Mouse (Mus musculus): ENCODE results near the gene Tenm2.

Gene Tenm2

GRCm38 (mm10) chr11:36054323-36054722 is 1181.4 kb downstream of the Tenm2 start:
- DNase-seq (ENCODE audit: low read depth, low spot score): no peak

- no peak for DNase-seq (ENCODE audit: low read depth, low spot score)
These were observed 1182.3 kb downstream of the Tenm2 start for GRCm38 (mm10) chr11:36053457-36053856.

- no peak for DNase-seq (ENCODE audit: low read depth, low spot score)
These were observed 1183.2 kb downstream of the Tenm2 start for GRCm38 (mm10) chr11:36052598-36052997.

- DNase-seq (ENCODE audit: low read depth, low spot score): no peak
These were observed 1183.7 kb downstream of the Tenm2 start for GRCm38 (mm10) chr11:36052091-36052490.

GRCm38 (mm10) chr11:36049547-36049946 is 1186.2 kb downstream of the Tenm2 start:
- no peak for DNase-seq (ENCODE audit: low read depth, low spot score)

- peak; percentile 89 for DNase-seq (ENCODE audit: low read depth, low spot score)
These were observed 1190.0 kb downstream of the Tenm2 start for GRCm38 (mm10) chr11:36045681-36046276.

- DNase-seq (ENCODE audit: low read depth, low spot score): no peak
These were observed 1194.4 kb downstream of the Tenm2 start for GRCm38 (mm10) chr11:36041411-36041810.

- no peak for DNase-seq (ENCODE audit: low read depth, low spot score)
These were observed 1195.1 kb downstream of the Tenm2 start for GRCm38 (mm10) chr11:36040508-36041233.

GRCm38 (mm10) chr11:36039825-36040224 is 1195.9 kb downstream of the Tenm2 start:
- DNase-seq (ENCODE audit: low read depth, low spot score): no peak

GRCm38 (mm10) chr11:36038386-36038785 is 1197.4 kb downstream of the Tenm2 start:
- no peak for DNase-seq (ENCODE audit: low read depth, low spot score)

- no peak for DNase-seq (ENCODE audit: low read depth, low spot score)
These were observed 1198.5 kb downstream of the Tenm2 start for GRCm38 (mm10) chr11:36037311-36037710.

GRCm38 (mm10) chr11:36036061-36036695 is 1199.6 kb downstream of the Tenm2 start:
- no peak for DNase-seq (ENCODE audit: low read depth, low spot score)

- DNase-seq (ENCODE audit: low read depth, low spot score): no peak
These were observed 1204.0 kb downstream of the Tenm2 start for GRCm38 (mm10) chr11:36031751-36032150.

- DNase-seq (ENCODE audit: low read depth, low spot score): no peak
These were observed 1215.8 kb downstream of the Tenm2 start for GRCm38 (mm10) chr11:36020009-36020408.

GRCm38 (mm10) chr11:36013179-36013578 is 1222.6 kb downstream of the Tenm2 start:
- DNase-seq (ENCODE audit: low read depth, low spot score): no peak

- DNase-seq (ENCODE audit: low read depth, low spot score): no peak
These were observed 1226.2 kb downstream of the Tenm2 start for GRCm38 (mm10) chr11:36009281-36010208.

- DNase-seq (ENCODE audit: low read depth, low spot score): no peak
These were observed 1232.9 kb downstream of the Tenm2 start for GRCm38 (mm10) chr11:36002900-36003299.

- peak; percentile 94 for DNase-seq (ENCODE audit: low read depth, low spot score)
These were observed 1234.3 kb downstream of the Tenm2 start for GRCm38 (mm10) chr11:36001282-36001970.

- DNase-seq (ENCODE audit: low read depth, low spot score): no peak
These were observed 1235.0 kb downstream of the Tenm2 start for GRCm38 (mm10) chr11:36000585-36001281.

- no peak for DNase-seq (ENCODE audit: low read depth, low spot score)
These were observed 1235.7 kb downstream of the Tenm2 start for GRCm38 (mm10) chr11:36000038-36000437.

Data from ZHBTc4 (cell line).